Mouse (Mus musculus): ENCODE data around the gene Mink1.

- TF ChIP-seq CTCF (IDR thresholded peaks at IDR 0.05; ENCODE audit: low read depth, low read length) (no peak), POLR2A (IDR thresholded peaks at IDR 0.05; ENCODE audit: extremely low read depth, insufficient read depth, low read length) (no peak)
Measured at GRCm38 (mm10) chr11:70610752-70611151, 48.1 kb downstream of the Mink1 start.
